Mouse (Mus musculus) thymus, adult 2 months (tissue): Measurements from ENCODE around the gene Lman2.

Source experiments
- CTCF ChIP-seq: fragments of 200-500 bp; IDR thresholded peaks from 2 replicates; pipeline ENCODE4 v1.5.1; 2012; ENCODE audit warnings: mild to moderate bottlenecking, control low read depth, low read length, moderate library complexity, borderline replicate concordance; ENCODE audit not compliant: control insufficient read depth, poor library complexity, insufficient read depth; ENCODE audit errors: extremely low read depth
- POLR2A ChIP-seq: fragments of 200-500 bp; IDR thresholded peaks from 2 replicates; pipeline ENCODE4 v1.6.1; 2012; ENCODE audit warnings: mild to moderate bottlenecking, low read length, control low read depth, moderate library complexity; ENCODE audit not compliant: control insufficient read depth, poor library complexity, insufficient read depth; ENCODE audit errors: extremely low read depth

GRCm38 (mm10) chr13:55392933-55393332 is 30.4 kb upstream of the Lman2 start:
- TF ChIP-seq POLR2A (no peak), CTCF (peak; percentile 45; the same call in 1 of the 2 replicates)
